Mouse (Mus musculus): ENCODE measurements around the gene Znrf1.

GRCm38 (mm10) chr8:111625694-111626527, 90.0 kb downstream of the Znrf1 start:
- TF ChIP-seq CTCF (IDR thresholded peaks at IDR 0.05; ENCODE audit: low read depth, low read length) (peak; percentile 72), POLR2A (IDR thresholded peaks at IDR 0.05; ENCODE audit: borderline replicate concordance, low read depth, low read length) (no peak)

Measured in bone marrow macrophage, adult 2 months (primary cell).